Mouse (Mus musculus) limb, embryonic 13.5 days (tissue): ENCODE data around the gene Gna11. TPM values are rescaled to one million over a fixed set of nuclear protein-coding genes. Genes with fewer than 3 reads are reported as not detected.

Source experiments
- ATAC-seq: fragments of 200-750 bp; cut with Nextera tagmentation; 2 replicates; pipeline ENCODE4 v1.8.0; 2017; ENCODE audit warnings: low read depth, moderate number of reproducible peaks, moderate TSS enrichment; ENCODE audit not compliant: low FRiP score
- H3K27ac ChIP-seq: fragments of 300-500 bp; sonication (generic); 2 replicates; pipeline ENCODE4 v1.5.1; 2015; ENCODE audit warnings: inconsistent platforms, mild to moderate bottlenecking, moderate library complexity
- H3K27me3 ChIP-seq: fragments of 300-500 bp; sonication (generic); 2 replicates; pipeline ENCODE4 v1.6.1; 2015; ENCODE audit warnings: mild to moderate bottlenecking, inconsistent platforms
- H3K36me3 ChIP-seq: fragments of 300-500 bp; sonication (generic); 2 replicates; pipeline ENCODE4 v1.6.1; 2015; ENCODE audit warnings: inconsistent platforms, mild to moderate bottlenecking, moderate library complexity
- H3K4me1 ChIP-seq: fragments of 300-500 bp; sonication (generic); 2 replicates; pipeline ENCODE4 v1.6.1; 2015; ENCODE audit warnings: inconsistent platforms
- H3K4me2 ChIP-seq: fragments of 300-500 bp; sonication (generic); replicated peaks from 2 replicates; pipeline ENCODE4 v1.6.1; 2015; ENCODE audit warnings: inconsistent platforms, mild to moderate bottlenecking, moderate library complexity
- H3K4me3 ChIP-seq: fragments of 300-500 bp; sonication (generic); 2 replicates; pipeline ENCODE4 v1.5.1; 2015; ENCODE audit warnings: moderate library complexity, mild to moderate bottlenecking, inconsistent platforms
- H3K9ac ChIP-seq: fragments of 300-500 bp; sonication (generic); 2 replicates; pipeline ENCODE4 v1.6.1; 2015; ENCODE audit warnings: mild to moderate bottlenecking, inconsistent platforms
- H3K9me3 ChIP-seq: fragments of 300-500 bp; sonication (generic); 2 replicates; pipeline ENCODE4 v1.6.1; 2016; ENCODE audit warnings: inconsistent platforms
- WGBS: fragments of 180-500 bp; shearing (Covaris S2); methylation state at CpG from one replicate; pipeline ENCODE4 v1.1.7; 2015; 5-methylcytosine and 5-hydroxymethylcytosine counted together
- polyA plus RNA-seq: library from polyadenylated mRNA; unstranded; fragments of >200 nt; fragmentation: Nextera tagmentation; extraction: Ambion mirVana; gene quantifications from 2 replicates; pipeline ENCODE4 v1.2.1, GENCODE M21; 2015

Gene Gna11
- polyA plus RNA-seq, 1 experiment from 2014 or later, result 89.9 TPM

DNA sequence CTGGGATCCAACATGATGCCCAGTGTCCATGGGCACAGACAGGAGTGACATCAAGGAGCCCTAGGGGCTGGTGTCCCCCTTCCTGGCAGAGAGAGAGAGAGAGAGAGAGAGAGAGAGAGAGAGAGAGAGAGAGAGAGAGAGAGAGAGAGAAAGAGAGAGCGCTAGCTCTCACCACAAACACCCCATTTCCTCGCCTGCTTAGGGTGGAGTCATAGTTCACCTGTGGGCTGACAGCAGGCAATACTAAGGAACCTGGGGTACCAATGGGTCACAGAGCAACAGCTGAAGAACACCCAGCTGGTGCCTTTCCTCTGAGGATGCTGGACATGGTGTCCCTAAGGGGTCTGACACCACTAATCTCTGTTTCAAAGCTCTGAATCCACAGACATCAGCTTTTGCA, 7.6 kb downstream of the Gna11 start:
- no peak overlapping the region for H3K27ac ChIP-seq
- WGBS, result 77% methylated on average over 2 of the region's 2 CpGs
- H3K9me3 ChIP-seq, result no peaks in the 10 kb centered on the region
- peaks cover 57% of the 10 kb centered on the region for H3K36me3 ChIP-seq
- no peak overlapping the region for H3K4me3 ChIP-seq
- H3K9ac ChIP-seq, result no peak overlapping the region
- no peak for ATAC-seq
- peaks cover 15% of the 10 kb centered on the region for H3K4me1 ChIP-seq
- no peaks in the 10 kb centered on the region for H3K27me3 ChIP-seq
- no peak overlapping the region for H3K4me2 ChIP-seq

GRCm38 (mm10) chr10:81536734-81537133, 8.3 kb downstream of the Gna11 start:
- no peak overlapping the region for H3K4me3 ChIP-seq
- H3K36me3 ChIP-seq, result peaks cover 62% of the 10 kb centered on the region
- H3K4me2 ChIP-seq, result no peak overlapping the region
- 78% methylated on average over 6 of the region's 6 CpGs for WGBS
- no peak for ATAC-seq
- peaks cover 8% of the 10 kb centered on the region for H3K4me1 ChIP-seq
- no peaks in the 10 kb centered on the region for H3K9me3 ChIP-seq
- no peaks in the 10 kb centered on the region for H3K27me3 ChIP-seq
- H3K9ac ChIP-seq, result no peak overlapping the region
- H3K27ac ChIP-seq, result no peak overlapping the region

DNA sequence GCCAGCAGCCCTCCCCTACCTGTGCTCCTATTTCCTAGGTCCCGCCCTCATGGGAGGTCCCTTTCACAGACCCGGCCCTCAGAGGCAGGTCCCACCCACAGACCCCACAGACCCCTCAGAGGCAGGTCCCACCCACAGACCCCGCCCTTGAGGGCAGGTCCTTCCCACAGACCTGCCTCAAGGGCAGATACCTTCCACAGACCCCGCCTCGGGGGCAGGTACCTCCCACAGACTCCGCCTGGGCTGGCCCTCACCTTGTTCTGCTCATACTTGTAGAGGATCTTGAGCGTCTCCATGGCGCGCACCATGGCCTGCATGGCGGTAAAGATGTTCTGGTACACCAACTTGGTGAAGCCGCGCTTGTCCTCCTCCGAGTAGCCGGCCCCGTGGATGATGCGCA, 10.2 kb downstream of the Gna11 start:
- no peaks in the 10 kb centered on the region for H3K9me3 ChIP-seq
- ATAC-seq, result no peak
- no peak overlapping the region for H3K9ac ChIP-seq
- peaks cover 72% of the 10 kb centered on the region for H3K36me3 ChIP-seq
- 60% methylated on average over 16 of the region's 16 CpGs for WGBS
- H3K4me1 ChIP-seq, result 0 out of 2 replicates have a peak, but pooled peaks cover 5% of the 10 kb centered on the region
- H3K27me3 ChIP-seq, result no peaks in the 10 kb centered on the region
- H3K4me2 ChIP-seq, result no peak overlapping the region
- H3K4me3 ChIP-seq, result no peak overlapping the region
- H3K27ac ChIP-seq, result no peak overlapping the region

GRCm38 (mm10) chr10:81526779-81527178, 18.2 kb downstream of the Gna11 start:
- Histone ChIP-seq H3K4me1 (no peaks in the 10 kb centered on the region), H3K4me2 (no peak overlapping the region), H3K9me3 (no peaks in the 10 kb centered on the region), H3K36me3 (peaks cover 40% of the 10 kb centered on the region), H3K9ac (no peak overlapping the region), H3K27ac (no peak overlapping the region), H3K4me3 (no peak overlapping the region), H3K27me3 (peaks cover 23% of the 10 kb centered on the region)
- ATAC-seq, result peak; percentile 19
- WGBS, result 15% methylated on average over 14 of the region's 14 CpGs

DNA sequence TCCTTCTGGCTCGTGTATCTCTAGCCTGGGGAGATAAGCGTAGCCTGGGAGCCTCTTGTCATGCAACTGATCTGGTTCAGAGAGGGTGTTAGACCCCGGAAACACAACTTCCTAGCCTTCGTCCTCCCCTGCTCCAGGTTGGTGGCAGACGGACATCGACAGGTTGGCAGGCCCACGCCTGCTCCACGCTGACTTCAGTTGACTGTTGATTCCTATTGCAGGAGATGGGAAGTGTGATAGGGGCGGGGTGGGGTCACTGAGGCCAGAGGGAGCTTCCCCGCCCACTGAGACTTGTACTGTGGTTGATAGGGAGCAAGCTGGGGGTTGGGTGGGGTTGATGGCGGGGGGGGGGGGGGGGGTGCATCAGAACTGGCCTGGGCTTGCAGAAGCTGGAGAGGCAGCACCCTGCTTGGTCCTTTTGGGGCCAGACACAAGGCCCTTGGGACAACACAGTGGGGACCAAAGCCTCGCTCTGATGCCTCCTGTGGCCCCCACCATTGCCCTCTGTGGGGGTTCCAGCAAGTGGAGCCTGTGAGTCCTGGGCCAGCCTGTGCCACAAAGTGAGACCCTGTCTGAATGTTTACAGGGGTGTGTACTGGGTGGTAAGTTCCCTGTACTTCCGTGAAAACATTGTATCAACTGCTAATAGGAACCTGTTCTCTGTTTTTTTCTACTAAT, 19.8 kb downstream of the Gna11 start:
- no peaks in the 10 kb centered on the region for H3K4me1 ChIP-seq
- no peak overlapping the region for H3K4me2 ChIP-seq
- peaks cover 24% of the 10 kb centered on the region for H3K36me3 ChIP-seq
- no peaks in the 10 kb centered on the region for H3K9me3 ChIP-seq
- no peak overlapping the region for H3K9ac ChIP-seq
- ATAC-seq, result no peak
- H3K27me3 ChIP-seq, result peaks cover 23% of the 10 kb centered on the region
- WGBS, result 57% methylated on average over 12 of the region's 13 CpGs
- H3K4me3 ChIP-seq, result no peak overlapping the region
- no peak overlapping the region for H3K27ac ChIP-seq

GRCm38 (mm10) chr10:81524051-81524605, 20.9 kb downstream of the Gna11 start, which contains the start of gene Gna15:
Gene Gna15 (minus strand): TSS chr10:81524225.
- Histone ChIP-seq H3K27me3 (peaks cover 23% of the 10 kb centered on the region), H3K4me3 (0 out of 2 replicates have a peak within 1 kb of the TSS, but pooled peaks have one; percentile 1), H3K4me2 (peak within 1 kb of the TSS; percentile 42), H3K27ac (no peak within 1 kb of the TSS), H3K9me3 (no peaks in the 10 kb centered on the region), H3K9ac (peak within 1 kb of the TSS; percentile 51), H3K36me3 (peaks cover 13% of the 10 kb centered on the region), H3K4me1 (no peaks in the 10 kb centered on the region)
- ATAC-seq, result no peak
- 11% methylated on average over 9 of the region's 9 CpGs for WGBS

DNA sequence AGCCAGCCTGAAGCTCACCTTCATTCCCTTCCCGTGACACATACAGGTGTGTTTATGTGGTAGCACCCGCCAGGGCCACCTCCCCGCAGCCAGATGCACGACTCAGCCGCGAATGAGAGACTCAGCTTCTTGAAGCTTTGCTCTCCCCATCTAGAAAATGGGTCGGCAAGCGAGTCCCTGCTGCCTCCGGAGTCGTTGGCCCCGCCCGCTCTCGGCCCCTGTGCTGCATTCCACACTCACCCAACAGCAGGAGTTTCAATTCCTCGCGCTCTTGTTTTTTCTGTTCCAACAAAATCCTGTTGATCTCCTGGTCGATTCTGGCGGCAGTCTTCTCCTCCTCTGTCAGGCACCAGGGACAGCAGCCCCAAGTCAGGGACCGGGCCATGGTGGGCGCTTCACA, 21.4 kb downstream of the Gna11 start:
- H3K4me1 ChIP-seq, result no peaks in the 10 kb centered on the region
- H3K9ac ChIP-seq, result peak overlapping the region; percentile 51
- no peak overlapping the region for H3K27ac ChIP-seq
- no peak for ATAC-seq
- peak overlapping the region; percentile 42 for H3K4me2 ChIP-seq
- H3K36me3 ChIP-seq, result peaks cover 8% of the 10 kb centered on the region
- 15% methylated on average over 19 of the region's 19 CpGs for WGBS
- peaks cover 23% of the 10 kb centered on the region for H3K27me3 ChIP-seq
- no peaks in the 10 kb centered on the region for H3K9me3 ChIP-seq
- 0 out of 2 replicates have a peak overlapping the region, but pooled peaks have one; percentile 1 for H3K4me3 ChIP-seq

DNA sequence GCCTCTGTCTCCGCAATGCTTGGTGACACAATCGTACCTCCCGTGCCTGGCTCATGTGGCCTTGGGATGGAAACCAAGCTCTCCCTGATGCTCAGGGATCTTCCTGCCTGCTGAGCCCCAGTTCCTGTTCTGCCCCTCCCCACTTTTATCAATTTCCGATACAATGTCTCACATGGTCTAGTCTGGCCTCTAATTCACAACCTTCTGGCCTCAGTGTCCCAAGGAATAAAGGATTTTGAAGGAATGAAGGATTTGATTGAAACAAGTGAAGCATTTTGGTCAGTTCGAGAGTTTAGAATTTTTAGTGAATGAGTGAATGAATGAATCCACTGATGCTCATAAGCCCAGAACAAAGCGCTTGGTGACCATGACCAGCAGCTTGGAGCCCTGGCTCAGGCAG, 21.8 kb downstream of the Gna11 start:
- H3K36me3 ChIP-seq, result peaks cover 5% of the 10 kb centered on the region; the same call in 1 of the 2 replicates
- no peak overlapping the region for H3K9ac ChIP-seq
- no peaks in the 10 kb centered on the region for H3K4me1 ChIP-seq
- 78% methylated on average over 6 of the region's 6 CpGs for WGBS
- H3K4me2 ChIP-seq, result peak overlapping the region; percentile 42
- H3K9me3 ChIP-seq, result no peaks in the 10 kb centered on the region
- no peak overlapping the region for H3K27ac ChIP-seq
- no peak for ATAC-seq
- no peak overlapping the region for H3K4me3 ChIP-seq
- peaks cover 23% of the 10 kb centered on the region for H3K27me3 ChIP-seq

GRCm38 (mm10) chr10:81519978-81520365, 25.0 kb downstream of the Gna11 start:
- Histone ChIP-seq H3K4me3 (no peak overlapping the region), H3K9ac (no peak overlapping the region), H3K27ac (no peak overlapping the region), H3K27me3 (peaks cover 25% of the 10 kb centered on the region), H3K4me2 (no peak overlapping the region), H3K4me1 (no peaks in the 10 kb centered on the region), H3K9me3 (no peaks in the 10 kb centered on the region), H3K36me3 (no peaks in the 10 kb centered on the region)
- ATAC-seq, result no peak
- 75% methylated on average over 3 of the region's 3 CpGs for WGBS

GRCm38 (mm10) chr10:81519227-81519977, 25.6 kb downstream of the Gna11 start:
- no peak for ATAC-seq
- H3K4me3 ChIP-seq, result no peak overlapping the region
- H3K4me1 ChIP-seq, result no peaks in the 10 kb centered on the region
- H3K27ac ChIP-seq, result no peak overlapping the region
- no peak overlapping the region for H3K4me2 ChIP-seq
- WGBS, result 85% methylated on average over 6 of the region's 6 CpGs
- H3K27me3 ChIP-seq, result peaks cover 20% of the 10 kb centered on the region
- no peaks in the 10 kb centered on the region for H3K9me3 ChIP-seq
- no peaks in the 10 kb centered on the region for H3K36me3 ChIP-seq
- H3K9ac ChIP-seq, result no peak overlapping the region

DNA sequence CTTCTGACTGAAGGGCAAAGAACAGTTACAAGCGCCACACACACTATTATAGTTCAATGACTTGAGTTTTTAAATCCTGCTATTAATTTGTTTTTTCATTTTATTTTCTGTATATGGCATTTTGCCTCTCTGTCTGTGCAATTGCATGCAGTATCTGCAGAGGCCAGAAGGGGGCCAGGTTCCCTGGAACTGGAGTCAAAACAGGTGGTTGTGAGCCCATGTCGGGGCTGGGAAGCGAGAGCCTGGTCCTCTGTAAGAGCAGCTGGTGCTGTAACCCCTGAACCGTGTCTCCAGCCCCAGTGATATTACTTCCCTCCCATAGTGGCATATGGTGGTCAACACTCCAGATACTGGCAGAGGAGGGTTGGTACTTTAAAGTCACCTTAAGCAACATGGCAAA, 26.4 kb downstream of the Gna11 start:
- Histone ChIP-seq H3K4me3 (no peak overlapping the region), H3K9ac (no peak overlapping the region), H3K27ac (no peak overlapping the region), H3K36me3 (no peaks in the 10 kb centered on the region), H3K27me3 (peaks cover 11% of the 10 kb centered on the region), H3K9me3 (no peaks in the 10 kb centered on the region), H3K4me2 (no peak overlapping the region), H3K4me1 (no peaks in the 10 kb centered on the region)
- no peak; the same call in 1 of the 2 replicates for ATAC-seq
- WGBS, result 13% methylated on average over 4 of the region's 4 CpGs

GRCm38 (mm10) chr10:81517227-81517626, 27.8 kb downstream of the Gna11 start:
- no peaks in the 10 kb centered on the region for H3K9me3 ChIP-seq
- H3K27me3 ChIP-seq, result peaks cover 14% of the 10 kb centered on the region
- H3K4me3 ChIP-seq, result no peak overlapping the region
- H3K36me3 ChIP-seq, result no peaks in the 10 kb centered on the region
- no peaks in the 10 kb centered on the region for H3K4me1 ChIP-seq
- H3K27ac ChIP-seq, result no peak overlapping the region
- no peak for ATAC-seq
- 51% methylated on average over 8 of the region's 8 CpGs for WGBS
- no peak overlapping the region for H3K4me2 ChIP-seq
- H3K9ac ChIP-seq, result no peak overlapping the region
